Mouse (Mus musculus) cerebellum, postnatal 14 days (tissue): ENCODE measurements at regions not wholly inside any gene's neighbourhood (a gene's known extent, or its start where the extent isn't known, plus 50 kb on each side); places are given as distances from the start of the nearest gene placed in this dataset.

ENCODE experiments used
- DNase-seq, 2 experiments: peaks; one replicate each; pipeline ENCODE4 v3.0.0; 2021; ENCODE audit warnings: mixed read lengths in 2 of 2

- DNase-seq, result no peak
Observed at GRCm38 (mm10) chr13:3752334-3752733, 51.8 kb downstream of the Calml3 start.

DNA sequence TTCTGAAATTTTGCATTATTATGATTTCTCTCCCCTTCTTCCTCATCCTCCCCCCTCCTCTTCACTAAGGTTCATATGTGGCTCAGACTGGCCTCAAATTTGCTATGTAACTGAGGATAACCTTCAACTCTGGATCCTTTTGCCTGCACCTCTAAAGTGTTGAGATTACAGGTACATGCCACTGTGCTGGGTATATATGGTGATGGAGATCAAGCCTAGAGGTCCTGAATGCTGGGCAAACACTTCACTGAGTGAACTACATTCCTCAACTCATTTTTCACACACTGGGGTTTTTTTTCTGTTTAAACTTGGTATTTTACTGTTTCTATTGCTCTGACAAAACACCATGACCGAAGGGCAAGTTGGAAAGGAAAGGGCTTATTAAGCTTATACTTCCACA, 52.9 kb downstream of the Calml3 start:
- DNase-seq, result no peak

- no peak for DNase-seq
Observed at GRCm38 (mm10) chr13:3750756-3751155, 53.4 kb downstream of the Calml3 start.

DNA sequence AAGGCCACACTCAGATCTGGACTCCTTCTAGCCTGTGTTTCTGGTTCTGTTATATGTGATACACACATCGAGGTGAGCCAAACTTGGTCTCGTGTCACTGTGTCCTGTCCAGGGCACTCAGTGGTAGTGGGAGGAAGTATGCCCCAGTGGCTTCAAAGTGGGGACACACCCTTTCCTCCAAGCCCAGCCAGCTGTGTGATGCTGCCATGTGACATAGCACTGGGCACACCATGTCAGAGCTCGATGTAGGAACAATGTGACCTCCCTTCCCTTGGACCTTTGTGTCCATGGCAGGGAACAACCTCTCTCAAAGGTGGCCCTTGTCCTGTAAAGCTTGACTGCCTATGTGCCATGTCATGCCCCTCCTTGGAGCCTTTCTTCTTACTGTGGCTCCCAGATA, 54.5 kb downstream of the Calml3 start:
- DNase-seq, result no peak

GRCm38 (mm10) chr13:3748859-3749258, 55.3 kb downstream of the Calml3 start:
- no peak for DNase-seq

DNA sequence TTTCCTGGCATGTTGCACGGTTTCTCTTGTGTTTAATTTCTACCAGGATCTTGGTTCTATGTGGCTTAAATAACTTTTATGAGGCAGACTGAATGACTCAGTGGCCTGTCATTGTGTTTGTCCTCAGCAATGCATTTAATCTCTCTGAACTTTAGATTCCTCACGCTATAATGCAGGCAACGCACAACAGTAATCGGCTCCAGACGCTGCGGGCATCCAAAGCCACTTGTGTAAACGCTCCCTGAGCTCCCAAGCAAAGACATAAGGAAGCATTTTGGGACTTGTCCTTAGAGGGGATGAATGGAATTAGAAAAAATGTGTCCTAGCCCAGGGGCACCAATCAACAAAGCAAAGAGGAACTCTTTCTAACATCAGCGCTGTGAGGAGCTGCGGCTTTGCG, 57.6 kb downstream of the Calml3 start:
- DNase-seq, result no peak

- no peak for DNase-seq
Observed at GRCm38 (mm10) chr13:3744870-3745269, 59.2 kb downstream of the Calml3 start.

DNA sequence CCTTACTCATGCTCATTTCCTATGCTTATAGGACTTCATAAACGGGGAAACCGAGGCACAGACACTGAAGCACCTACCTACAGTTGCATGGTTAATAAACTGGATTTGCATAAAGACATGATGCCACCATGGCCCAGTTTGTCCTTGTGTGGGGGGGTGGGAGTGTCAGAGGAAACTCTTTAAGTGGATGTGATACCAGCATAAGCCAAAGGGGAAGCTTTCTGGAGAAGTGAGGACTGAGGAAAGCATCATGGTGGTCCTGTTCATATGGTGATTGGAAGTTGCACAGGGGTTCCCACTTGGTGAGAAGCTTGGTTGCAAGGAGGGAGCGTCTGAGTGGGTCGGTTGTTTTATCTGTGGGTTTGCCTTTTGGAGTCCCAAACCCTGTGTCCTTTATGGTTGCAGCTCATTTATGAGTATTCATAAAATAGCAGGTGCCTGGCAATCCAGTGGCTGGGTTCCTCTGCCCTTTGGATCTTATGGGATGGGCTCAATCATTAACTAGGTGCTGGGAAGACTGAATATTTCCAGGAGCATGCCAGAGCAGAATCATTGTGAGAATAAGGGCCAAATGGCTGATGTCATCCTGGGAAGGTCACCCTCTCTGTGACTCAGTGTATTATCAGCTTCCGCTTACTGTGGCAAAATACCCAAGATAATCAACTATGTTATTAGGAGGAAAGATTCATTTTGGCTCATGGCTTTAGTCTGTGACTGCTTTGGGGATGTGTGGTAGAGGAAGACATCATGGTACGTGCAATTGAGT, 60.2 kb downstream of the Calml3 start:
- no peak for DNase-seq

DNA sequence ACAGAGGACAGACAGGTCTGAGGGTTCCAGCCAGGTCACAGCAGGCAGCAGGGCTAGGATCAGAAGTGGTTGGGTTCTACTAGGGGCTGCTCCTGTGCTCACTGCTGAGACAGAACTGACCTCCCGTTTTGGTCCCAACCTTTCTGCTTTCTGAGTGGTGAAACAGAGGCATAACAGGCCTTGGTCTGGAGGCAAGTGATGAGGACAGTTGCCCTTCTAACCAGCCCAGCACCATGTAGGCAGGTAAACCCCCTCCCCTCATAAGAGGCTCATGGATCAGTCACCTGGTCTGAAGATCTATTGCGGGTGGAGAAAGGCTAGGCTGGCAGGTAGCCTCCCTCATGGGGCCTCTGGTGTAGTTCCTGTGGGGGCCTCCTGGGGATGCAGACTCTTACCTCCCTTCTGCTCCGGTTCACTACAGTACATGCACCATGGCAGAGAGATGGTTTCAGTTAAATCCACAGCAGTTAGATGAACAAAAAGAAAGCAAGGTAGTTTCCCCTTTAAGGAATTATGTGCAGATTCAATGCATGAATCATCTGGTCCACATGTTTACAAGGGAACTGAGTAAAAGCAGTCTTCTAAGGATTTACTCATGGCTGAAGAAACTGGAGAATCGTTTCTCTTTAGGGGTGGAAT, 61.2 kb downstream of the Calml3 start:
- DNase-seq, result peak in 1 of 2 experiments; percentile 10

GRCm38 (mm10) chr13:3742094-3742730, 61.9 kb downstream of the Calml3 start:
- peak; percentile 13 to 32 for DNase-seq

GRCm38 (mm10) chr13:3730699-3731021, 73.5 kb downstream of the Calml3 start:
- DNase-seq, result no peak

GRCm38 (mm10) chr13:3729926-3730698, 74.0 kb downstream of the Calml3 start:
- DNase-seq, result no peak

DNA sequence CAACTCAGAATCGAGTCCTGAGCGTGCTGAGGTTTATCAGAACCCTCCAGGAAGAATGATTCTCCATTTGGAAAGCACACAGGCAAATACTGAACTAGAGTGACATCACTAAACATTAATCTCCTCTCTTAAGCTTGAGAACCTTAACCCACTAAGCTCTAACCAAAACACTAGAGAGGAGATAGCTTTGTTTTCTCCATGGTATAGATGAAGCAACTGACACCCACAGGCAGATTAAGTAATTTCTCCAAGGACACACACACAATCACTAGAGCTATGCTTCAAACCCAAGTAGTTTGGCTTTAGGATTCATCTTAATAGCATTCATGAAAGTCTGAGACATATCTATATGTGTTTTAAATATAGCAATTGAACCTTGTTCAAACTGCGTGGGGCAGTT, 75.2 kb downstream of the Calml3 start:
- no peak for DNase-seq

DNA sequence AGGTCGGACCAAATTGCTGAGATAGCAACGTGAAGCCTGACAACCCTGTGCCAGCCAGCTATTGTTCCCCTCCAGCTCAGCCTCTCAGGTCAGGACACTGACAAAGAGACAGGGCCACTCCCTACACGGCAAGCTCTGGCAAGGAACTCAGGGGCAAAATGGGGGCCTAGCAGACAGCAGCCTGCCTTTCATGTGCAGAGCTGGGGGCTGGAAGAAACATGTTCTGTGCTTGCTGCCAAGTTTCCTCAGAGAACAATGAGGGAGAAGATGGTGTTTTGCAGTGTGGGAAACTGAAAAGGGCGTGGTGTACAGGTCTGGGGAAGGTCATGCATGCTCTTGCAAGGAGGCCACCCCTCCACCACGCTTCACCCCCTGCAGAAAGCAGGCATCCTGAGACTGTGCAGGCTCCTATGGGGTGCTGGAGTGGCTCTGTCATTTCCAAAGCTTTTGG, 77.8 kb downstream of the Calml3 start:
- DNase-seq, result no peak

DNA sequence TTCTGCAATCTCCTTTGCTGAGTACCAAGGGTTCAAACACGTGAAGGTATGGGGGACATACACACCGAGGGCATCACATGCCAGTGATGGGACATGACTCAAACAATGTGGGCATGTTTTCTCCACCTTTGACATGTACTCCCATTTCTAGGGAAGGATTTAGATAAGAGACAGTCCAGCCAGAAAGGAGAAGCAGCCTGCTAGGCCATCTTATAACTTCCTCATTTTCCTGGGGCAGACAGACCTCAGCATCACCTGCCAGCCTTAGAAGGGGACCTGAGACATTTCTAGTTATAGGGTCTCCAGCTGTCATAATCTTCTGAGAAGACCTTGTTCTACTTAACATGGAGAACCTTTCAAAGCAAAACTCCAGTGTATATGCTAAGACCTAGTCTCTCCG, 78.3 kb downstream of the Calml3 start:
- DNase-seq, result no peak

DNA sequence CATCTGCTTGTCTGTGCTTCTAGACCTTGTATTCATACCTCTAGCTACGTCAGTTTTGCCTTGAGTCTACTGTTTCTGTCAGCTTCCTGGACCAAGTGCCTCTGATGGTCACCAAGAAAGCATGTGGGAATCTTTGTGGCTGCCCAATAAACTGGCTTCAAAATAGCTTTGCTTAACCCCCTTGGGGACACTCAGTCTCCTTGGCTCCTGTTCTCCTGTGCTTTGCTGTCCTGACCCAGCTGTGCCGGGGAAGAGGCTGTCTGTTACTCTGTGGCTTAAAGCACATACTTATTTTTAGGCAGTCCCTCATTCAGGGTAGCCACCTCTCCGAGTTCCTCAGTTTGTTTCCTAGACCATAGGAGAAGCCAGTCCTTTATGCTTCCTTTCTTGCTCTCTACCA, 79.8 kb downstream of the Calml3 start:
- DNase-seq, result no peak

DNA sequence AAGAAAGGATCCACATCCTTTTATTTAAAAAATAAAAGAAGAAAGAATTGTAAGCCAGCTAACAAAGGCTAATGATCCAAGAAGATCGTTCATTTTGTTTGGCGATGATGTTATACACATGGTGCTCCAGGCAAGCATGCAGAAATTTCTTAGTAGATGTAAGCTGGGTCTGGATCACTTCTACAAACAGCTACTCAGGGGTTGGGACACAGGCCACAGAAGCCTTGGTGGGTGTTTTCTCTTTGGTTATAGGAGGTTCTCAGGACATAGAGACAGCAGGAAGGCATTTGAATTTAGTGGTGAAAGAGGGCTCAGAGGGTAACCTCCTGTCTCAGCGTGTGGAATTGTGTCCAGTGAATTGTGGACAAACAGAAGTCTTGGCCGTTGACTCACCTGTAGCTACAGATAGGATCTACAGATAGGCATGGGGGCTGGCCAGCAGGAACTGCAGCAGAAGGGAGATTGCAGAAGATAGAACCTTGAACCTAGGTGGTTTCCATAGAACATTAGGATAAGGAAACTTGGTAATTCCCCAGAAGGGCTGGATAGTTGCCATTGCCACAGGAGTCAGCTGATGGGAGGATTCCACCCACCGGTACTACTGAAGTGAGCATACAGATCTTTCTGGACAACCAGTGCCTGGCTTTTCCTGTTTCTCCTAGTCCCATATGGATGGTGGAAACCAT, 80.5 kb downstream of the Calml3 start:
- DNase-seq, result no peak

GRCm38 (mm10) chr13:3715019-3715418, 81.2 kb downstream of the Asb13 start:
- no peak for DNase-seq

DNA sequence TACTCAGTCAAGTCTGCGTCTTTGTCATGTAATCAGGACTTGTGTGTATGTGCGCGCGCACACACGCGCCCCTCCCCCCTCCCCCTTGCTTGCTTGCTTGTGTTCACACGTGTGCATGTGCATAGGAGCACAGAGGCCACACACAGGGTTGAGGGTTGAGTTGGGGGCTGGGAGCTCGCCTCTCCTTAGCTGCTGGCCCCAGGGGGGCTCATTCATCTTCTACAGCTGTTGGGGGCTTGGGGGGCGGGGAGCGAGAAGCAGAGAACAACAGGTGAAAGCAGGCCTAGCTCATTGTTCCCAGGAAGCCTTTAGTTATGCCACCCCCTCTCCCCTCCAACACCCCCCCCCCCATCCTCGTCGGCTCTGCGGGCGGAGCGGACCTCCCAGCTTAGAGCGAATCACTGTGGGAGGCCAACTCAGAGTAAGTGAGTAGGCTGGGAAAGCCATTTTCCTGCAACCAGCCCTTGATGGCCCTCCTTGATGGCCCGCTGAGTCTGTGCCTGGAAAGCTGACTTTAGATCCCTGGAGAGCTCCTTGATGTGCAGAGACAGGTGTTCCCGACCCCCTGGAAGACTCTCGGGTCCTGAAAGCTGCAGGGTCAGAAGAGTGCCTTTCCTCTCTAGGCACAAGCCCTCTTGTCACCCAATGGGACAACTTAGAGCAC, 78.8 kb downstream of the Asb13 start:
- DNase-seq, result no peak

DNA sequence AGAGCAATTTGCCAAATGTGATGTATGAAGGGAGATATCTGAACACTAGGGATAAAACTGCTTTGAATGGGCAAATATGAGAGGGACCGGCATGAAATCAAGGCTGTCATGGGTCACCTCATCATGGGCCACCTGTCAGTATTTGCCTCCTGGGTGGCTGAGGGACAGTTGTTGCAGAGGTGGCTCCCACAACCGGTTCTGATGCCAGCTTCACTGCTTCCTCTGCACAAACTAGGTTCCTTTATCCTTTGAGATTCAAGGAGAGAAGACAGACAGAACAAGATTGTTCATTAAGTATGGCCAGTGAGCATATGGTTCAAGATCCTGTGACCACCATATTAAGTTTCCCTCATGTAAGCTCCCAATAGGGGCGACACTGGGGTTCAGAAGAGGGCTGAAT, 78.3 kb downstream of the Asb13 start:
- DNase-seq, result no peak

- no peak for DNase-seq
Observed at GRCm38 (mm10) chr13:3709982-3710618, 76.3 kb downstream of the Asb13 start.
